Mouse (Mus musculus): ENCODE measurements around the gene Bmf. TPM values are rescaled to one million over a fixed set of nuclear protein-coding genes. Genes with fewer than 3 reads are reported as not detected.
A peak's percentile ranks its signal among the peaks of the same experiment; 100 is the strongest.

Bmf gene
- polyA plus RNA-seq, 1 experiment from 2014 or later, result 9.8 TPM

DNA sequence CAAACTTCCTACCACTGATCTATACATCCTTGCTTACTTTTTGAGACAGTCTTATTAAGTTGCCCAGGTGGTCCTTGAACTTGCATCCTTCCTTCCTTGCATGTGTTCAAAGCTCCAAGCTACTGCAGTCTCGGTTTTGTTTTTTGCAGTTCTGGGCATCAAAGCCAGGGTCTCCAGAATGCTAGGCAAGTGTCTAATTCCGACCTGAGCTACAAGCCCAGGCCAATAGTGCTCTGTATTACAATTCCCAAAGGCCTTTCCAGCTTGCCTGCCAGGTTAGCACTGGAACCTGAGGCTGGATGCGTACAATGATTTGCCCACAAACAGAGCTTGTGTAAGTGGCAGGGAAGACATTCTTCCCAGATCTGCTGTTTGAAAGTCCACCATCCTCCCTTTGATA is 7.8 kb downstream of the Bmf start:
- no peak overlapping the region for H3K4me3 ChIP-seq (ENCODE audit: low read depth, low read length)
- 76% methylated on average over 3 of the region's 3 CpGs for WGBS
- H3K9me3 ChIP-seq (ENCODE audit: low read length), result no peaks in the 10 kb centered on the region
- peaks cover 57% of the 10 kb centered on the region for H3K4me1 ChIP-seq (ENCODE audit: insufficient read depth, low read depth, low read length)
- no peaks in the 10 kb centered on the region for H3K27me3 ChIP-seq (replicated peaks; ENCODE audit: insufficient read depth, low read length)
- H3K27ac ChIP-seq (ENCODE audit: low read length), result no peak overlapping the region; the same call in 1 of the 2 replicates
- peaks cover 5% of the 10 kb centered on the region; the same call in 1 of the 2 replicates for H3K36me3 ChIP-seq (ENCODE audit: insufficient read depth, low read length)
- DNase-seq (ENCODE audit: low spot score) (no peak), ATAC-seq (no peak)
- TF ChIP-seq CTCF (IDR thresholded peaks at IDR 0.05), result no peak
- TF ChIP-seq EP300 (IDR thresholded peaks at IDR 0.05), result no peak
- no peak overlapping the region for H3K4me2 ChIP-seq (replicated peaks; ENCODE audit: low read depth, low read length)
- no peak overlapping the region for H3K9ac ChIP-seq (replicated peaks; ENCODE audit: low read depth)

- peak; percentile 63 for ATAC-seq
- Histone ChIP-seq H3K27ac (ENCODE audit: low read length) (peak overlapping the region; percentile 95), H3K36me3 (ENCODE audit: insufficient read depth, low read length) (peaks cover 5% of the 10 kb centered on the region; the same call in 1 of the 2 replicates), H3K4me3 (ENCODE audit: low read depth, low read length) (no peak overlapping the region), H3K27me3 (replicated peaks; ENCODE audit: insufficient read depth, low read length) (no peaks in the 10 kb centered on the region), H3K4me1 (ENCODE audit: insufficient read depth, low read depth, low read length) (peaks cover 53% of the 10 kb centered on the region), H3K9ac (replicated peaks; ENCODE audit: low read depth) (peak overlapping the region; percentile 4; the same call in 1 of the 2 replicates), H3K4me2 (replicated peaks; ENCODE audit: low read depth, low read length) (0 out of 2 replicates have a peak overlapping the region, but pooled peaks have one; percentile 1), H3K9me3 (ENCODE audit: low read length) (no peaks in the 10 kb centered on the region)
- peak; percentile 94 for DNase-seq (ENCODE audit: low spot score)
- TF ChIP-seq CTCF (IDR thresholded peaks at IDR 0.05) (no peak), EP300 (IDR thresholded peaks at IDR 0.05) (peak; percentile 37; the same call in 1 of the 2 replicates)
- WGBS, result 5% methylated on average over 6 of the region's 6 CpGs
These were observed 8.8 kb downstream of the Bmf start for GRCm38 (mm10) chr2:118540691-118541117.

DNA sequence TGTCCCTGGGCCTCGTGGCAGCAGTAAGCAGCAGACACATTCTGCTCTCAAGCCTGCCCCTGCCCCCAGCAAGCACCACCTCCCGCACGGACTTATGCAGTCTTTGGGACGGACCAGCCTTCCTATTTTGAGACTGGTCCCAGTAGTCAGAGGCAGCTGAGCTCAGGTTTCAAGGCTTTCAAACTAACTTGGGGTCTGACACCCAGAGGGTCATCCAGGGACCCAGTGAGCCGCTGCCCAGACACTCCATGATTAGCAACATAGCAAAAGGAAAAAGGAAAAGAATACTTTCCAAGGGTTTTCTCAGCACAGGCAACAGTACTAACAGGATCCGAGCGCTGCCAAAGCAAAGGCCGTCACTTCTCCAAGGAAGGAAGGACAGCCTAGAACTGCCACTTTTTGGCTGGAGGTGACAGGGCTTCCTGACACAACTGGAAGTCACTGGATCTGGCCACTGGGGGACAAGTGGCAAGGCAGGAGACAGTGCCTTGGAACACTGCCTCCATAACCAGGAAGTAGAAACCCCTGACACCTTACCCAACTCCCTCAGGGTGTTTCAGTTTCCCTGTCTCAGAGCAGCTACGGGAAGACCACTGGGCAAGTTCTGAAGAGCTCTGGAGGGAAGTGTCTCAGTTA is 9.5 kb downstream of the Bmf start:
- peak; percentile 38 for TF ChIP-seq CTCF (IDR thresholded peaks at IDR 0.05)
- TF ChIP-seq EP300 (IDR thresholded peaks at IDR 0.05), result no peak
- DNase-seq (ENCODE audit: low spot score), result peak; percentile 77
- peaks cover 48% of the 10 kb centered on the region for H3K4me1 ChIP-seq (ENCODE audit: insufficient read depth, low read depth, low read length)
- no peaks in the 10 kb centered on the region for H3K9me3 ChIP-seq (ENCODE audit: low read length)
- H3K4me3 ChIP-seq (ENCODE audit: low read depth, low read length), result no peak overlapping the region
- H3K27me3 ChIP-seq (replicated peaks; ENCODE audit: insufficient read depth, low read length), result no peaks in the 10 kb centered on the region
- H3K36me3 ChIP-seq (ENCODE audit: insufficient read depth, low read length), result peaks cover 5% of the 10 kb centered on the region; the same call in 1 of the 2 replicates
- ATAC-seq, result peak; percentile 15
- peak overlapping the region; percentile 95 for H3K27ac ChIP-seq (ENCODE audit: low read length)
- 0 out of 2 replicates have a peak overlapping the region, but pooled peaks have one; percentile 1 for H3K4me2 ChIP-seq (replicated peaks; ENCODE audit: low read depth, low read length)
- no peak overlapping the region for H3K9ac ChIP-seq (replicated peaks; ENCODE audit: low read depth)
- WGBS, result 13% methylated on average over 9 of the region's 9 CpGs

DNA sequence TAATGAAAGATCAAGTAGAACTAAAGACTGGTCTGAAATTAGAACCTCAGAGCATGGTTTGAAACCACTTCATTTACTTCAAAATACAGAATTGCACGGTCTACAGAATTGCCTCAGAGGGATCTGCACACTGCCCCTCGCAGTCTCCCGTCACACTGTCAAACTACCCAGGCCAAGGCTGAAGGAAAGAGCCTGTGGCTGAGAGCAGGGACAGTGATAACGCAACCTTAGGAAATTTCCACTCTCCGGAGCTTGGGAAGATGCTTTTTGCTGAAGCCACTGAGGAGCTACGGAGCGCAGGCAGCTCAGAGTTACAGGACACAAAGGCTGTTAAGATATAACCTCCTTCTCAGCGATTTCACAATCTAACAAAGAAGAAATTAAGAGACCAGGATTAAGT is 10.4 kb downstream of the Bmf start:
- no peaks in the 10 kb centered on the region for H3K9me3 ChIP-seq (ENCODE audit: low read length)
- ATAC-seq (no peak), DNase-seq (ENCODE audit: low spot score) (peak; percentile 44)
- H3K36me3 ChIP-seq (ENCODE audit: insufficient read depth, low read length), result peaks cover 5% of the 10 kb centered on the region; the same call in 1 of the 2 replicates
- H3K4me2 ChIP-seq (replicated peaks; ENCODE audit: low read depth, low read length), result no peak overlapping the region
- no peaks in the 10 kb centered on the region for H3K27me3 ChIP-seq (replicated peaks; ENCODE audit: insufficient read depth, low read length)
- no peak overlapping the region for H3K9ac ChIP-seq (replicated peaks; ENCODE audit: low read depth)
- peaks cover 42% of the 10 kb centered on the region for H3K4me1 ChIP-seq (ENCODE audit: insufficient read depth, low read depth, low read length)
- no peak for TF ChIP-seq EP300 (IDR thresholded peaks at IDR 0.05)
- no peak for TF ChIP-seq CTCF (IDR thresholded peaks at IDR 0.05)
- 71% methylated on average over 8 of the region's 8 CpGs for WGBS
- H3K4me3 ChIP-seq (ENCODE audit: low read depth, low read length), result no peak overlapping the region
- H3K27ac ChIP-seq (ENCODE audit: low read length), result 0 out of 2 replicates have a peak overlapping the region, but pooled peaks have one; percentile 15

DNA sequence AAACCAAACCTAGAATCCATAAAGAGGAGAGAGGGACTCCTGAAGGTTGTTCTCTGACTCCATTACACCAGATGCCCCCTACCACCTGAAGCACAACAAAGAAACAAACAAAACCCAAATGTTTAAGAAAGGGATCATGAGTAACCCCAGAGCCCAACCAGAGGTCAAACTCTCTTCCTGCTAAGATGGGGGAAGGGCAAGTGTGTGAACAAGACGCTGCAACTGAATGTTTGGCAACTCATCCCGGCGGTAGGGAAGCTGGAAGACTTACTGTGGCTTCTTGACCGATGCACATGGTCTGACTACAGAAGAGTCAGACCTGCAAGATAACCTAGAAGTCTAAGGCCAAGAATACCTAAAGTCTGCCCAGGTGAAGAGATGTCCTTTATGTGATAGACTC is 12.3 kb downstream of the Bmf start:
- Histone ChIP-seq H3K36me3 (ENCODE audit: insufficient read depth, low read length) (peaks cover 5% of the 10 kb centered on the region; the same call in 1 of the 2 replicates), H3K27me3 (replicated peaks; ENCODE audit: insufficient read depth, low read length) (no peaks in the 10 kb centered on the region), H3K4me2 (replicated peaks; ENCODE audit: low read depth, low read length) (no peak overlapping the region), H3K9ac (replicated peaks; ENCODE audit: low read depth) (no peak overlapping the region), H3K4me3 (ENCODE audit: low read depth, low read length) (no peak overlapping the region), H3K27ac (ENCODE audit: low read length) (peak overlapping the region; percentile 22; the same call in 1 of the 2 replicates), H3K4me1 (ENCODE audit: insufficient read depth, low read depth, low read length) (peaks cover 39% of the 10 kb centered on the region), H3K9me3 (ENCODE audit: low read length) (no peaks in the 10 kb centered on the region)
- TF ChIP-seq EP300 (IDR thresholded peaks at IDR 0.05) (no peak), CTCF (IDR thresholded peaks at IDR 0.05) (no peak)
- 11% methylated on average over 4 of the region's 4 CpGs for WGBS
- ATAC-seq (no peak), DNase-seq (ENCODE audit: low spot score) (peak; percentile 61)

DNA sequence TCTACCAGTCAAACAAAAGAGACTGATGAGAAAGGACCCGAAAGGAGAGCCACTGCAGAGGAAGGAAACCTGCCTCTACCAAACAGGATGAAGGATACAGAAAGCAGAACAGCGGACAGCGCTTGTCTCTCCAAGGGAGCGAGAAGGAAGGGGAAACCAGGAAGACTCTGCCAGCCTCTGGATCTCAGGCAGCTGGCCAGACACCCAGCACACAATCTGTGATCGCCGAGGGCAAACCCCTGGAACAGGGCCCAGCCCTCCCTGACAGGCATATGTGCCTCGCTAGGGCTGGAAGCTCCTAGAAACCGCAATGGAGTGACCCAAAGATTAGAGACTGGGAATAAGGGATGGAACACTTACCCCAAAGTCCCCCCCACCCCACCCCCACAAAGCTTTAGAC is 12.9 kb downstream of the Bmf start:
- H3K9ac ChIP-seq (replicated peaks; ENCODE audit: low read depth), result no peak overlapping the region
- H3K36me3 ChIP-seq (ENCODE audit: insufficient read depth, low read length), result peaks cover 5% of the 10 kb centered on the region; the same call in 1 of the 2 replicates
- peak; percentile 48 for DNase-seq (ENCODE audit: low spot score)
- no peak for ATAC-seq
- WGBS, result 22% methylated on average over 8 of the region's 8 CpGs
- no peak overlapping the region for H3K4me3 ChIP-seq (ENCODE audit: low read depth, low read length)
- no peaks in the 10 kb centered on the region for H3K27me3 ChIP-seq (replicated peaks; ENCODE audit: insufficient read depth, low read length)
- H3K9me3 ChIP-seq (ENCODE audit: low read length), result no peaks in the 10 kb centered on the region
- 0 out of 2 replicates have a peak overlapping the region, but pooled peaks have one; percentile 4 for H3K4me2 ChIP-seq (replicated peaks; ENCODE audit: low read depth, low read length)
- no peak overlapping the region for H3K27ac ChIP-seq (ENCODE audit: low read length)
- H3K4me1 ChIP-seq (ENCODE audit: insufficient read depth, low read depth, low read length), result peaks cover 46% of the 10 kb centered on the region
- TF ChIP-seq CTCF (IDR thresholded peaks at IDR 0.05) (no peak), EP300 (IDR thresholded peaks at IDR 0.05) (no peak)
